Mouse (Mus musculus) kidney, embryonic 16.5 days (tissue): ENCODE measurements around the gene Hacd1. TPM values are rescaled to one million over a fixed set of nuclear protein-coding genes. Genes with fewer than 3 reads are reported as not detected.

Source experiments
- ATAC-seq: fragments of 200-750 bp; cut with Nextera tagmentation; 2 replicates; pipeline ENCODE4 v1.8.0; 2017; ENCODE audit warnings: moderate TSS enrichment; ENCODE audit not compliant: low FRiP score, low TSS enrichment
- H3K27ac ChIP-seq: fragments of 300-500 bp; sonication (generic); 2 replicates; pipeline ENCODE4 v1.5.1; 2014; ENCODE audit warnings: low read length
- H3K27me3 ChIP-seq: fragments of 300-500 bp; sonication (generic); 2 replicates; pipeline ENCODE4 v1.6.1; 2014; ENCODE audit warnings: low read length, control low read depth, mixed read lengths; ENCODE audit not compliant: insufficient read depth
- H3K36me3 ChIP-seq: fragments of 300-500 bp; sonication (generic); 2 replicates; pipeline ENCODE4 v1.6.1; 2014; ENCODE audit warnings: low read length, control low read depth, mixed read lengths; ENCODE audit not compliant: insufficient read depth
- H3K4me1 ChIP-seq: fragments of 300-500 bp; sonication (generic); 2 replicates; pipeline ENCODE4 v1.6.1; 2014; ENCODE audit warnings: low read length, control low read depth, mixed read lengths; ENCODE audit not compliant: insufficient read depth
- H3K4me2 ChIP-seq: fragments of 300-500 bp; sonication (generic); replicated peaks from 2 replicates; pipeline ENCODE4 v1.6.1; 2014; ENCODE audit warnings: low read depth, low read length
- H3K4me3 ChIP-seq: fragments of 300-500 bp; sonication (generic); 2 replicates; pipeline ENCODE4 v1.5.1; 2014; ENCODE audit warnings: mild to moderate bottlenecking, low read length
- H3K9ac ChIP-seq: fragments of 300-500 bp; sonication (generic); replicated peaks from 2 replicates; pipeline ENCODE4 v1.6.1; 2014; ENCODE audit warnings: low read length
- H3K9me3 ChIP-seq: fragments of 300-500 bp; sonication (generic); 2 replicates; pipeline ENCODE4 v1.6.1; 2016; ENCODE audit warnings: low read length, control low read depth
- WGBS: fragments of 180-500 bp; shearing (Covaris S2); extraction: QIAGEN DNeasy Blood & Tissue Kit; methylation state at CpG from one replicate; pipeline ENCODE4 v1.1.7; 2014; 5-methylcytosine and 5-hydroxymethylcytosine counted together
- polyA plus RNA-seq: library from polyadenylated mRNA; unstranded; fragments of >200 nt; fragmentation: Nextera tagmentation; extraction: Ambion mirVana; gene quantifications from 2 replicates; pipeline ENCODE4 v1.2.1, GENCODE M21; 2015

Gene Hacd1
- polyA plus RNA-seq, 1 experiment from 2014 or later = 61.4 TPM

DNA sequence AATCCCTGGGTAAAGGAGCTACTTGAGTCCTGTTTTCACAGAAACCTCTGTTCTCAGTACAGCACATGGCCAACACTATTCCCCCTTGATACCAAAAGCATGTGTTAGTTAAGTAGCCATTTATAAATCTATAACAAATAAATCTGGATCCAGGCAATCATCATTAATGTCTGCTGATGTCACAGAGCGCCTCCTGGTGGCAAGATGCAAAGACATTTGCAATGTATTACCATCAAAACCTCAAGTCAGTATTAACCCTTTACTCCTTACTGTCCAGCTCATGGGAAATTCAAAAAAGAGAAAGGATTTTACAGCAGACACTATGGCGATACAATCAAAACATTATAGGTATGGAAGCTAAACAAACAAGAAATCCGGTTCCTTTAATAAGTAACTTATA is 200.4 kb downstream of the Hacd1 start:
- no peaks in the 10 kb centered on the region for H3K27me3 ChIP-seq
- no peak overlapping the region for H3K9ac ChIP-seq
- H3K4me2 ChIP-seq = no peak overlapping the region
- no peaks in the 10 kb centered on the region for H3K9me3 ChIP-seq
- H3K36me3 ChIP-seq = no peaks in the 10 kb centered on the region
- H3K27ac ChIP-seq = no peak overlapping the region
- no peak overlapping the region for H3K4me3 ChIP-seq
- WGBS = 65% methylated on average over 3 of the region's 3 CpGs
- H3K4me1 ChIP-seq = no peaks in the 10 kb centered on the region
- ATAC-seq = no peak

DNA sequence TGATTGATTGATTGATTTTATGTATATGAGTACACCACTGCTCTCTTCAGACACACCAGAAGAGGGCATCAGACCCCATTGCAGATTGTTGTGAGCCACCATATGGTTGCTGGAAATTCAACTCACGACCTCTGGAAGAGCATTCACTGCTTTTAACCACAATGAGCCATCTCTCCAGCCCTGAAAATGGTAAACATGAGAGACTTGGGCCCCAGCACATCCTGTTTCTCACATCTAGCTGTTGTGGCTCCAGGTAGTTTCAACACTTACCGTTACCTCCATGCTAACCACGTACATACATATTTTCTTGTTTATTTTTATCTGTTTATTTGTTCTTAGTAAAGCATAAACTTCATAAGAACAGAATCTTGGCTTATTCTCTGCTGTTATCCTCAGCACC is 219.6 kb downstream of the Hacd1 start:
- no peak for ATAC-seq
- H3K9me3 ChIP-seq = no peaks in the 10 kb centered on the region

DNA sequence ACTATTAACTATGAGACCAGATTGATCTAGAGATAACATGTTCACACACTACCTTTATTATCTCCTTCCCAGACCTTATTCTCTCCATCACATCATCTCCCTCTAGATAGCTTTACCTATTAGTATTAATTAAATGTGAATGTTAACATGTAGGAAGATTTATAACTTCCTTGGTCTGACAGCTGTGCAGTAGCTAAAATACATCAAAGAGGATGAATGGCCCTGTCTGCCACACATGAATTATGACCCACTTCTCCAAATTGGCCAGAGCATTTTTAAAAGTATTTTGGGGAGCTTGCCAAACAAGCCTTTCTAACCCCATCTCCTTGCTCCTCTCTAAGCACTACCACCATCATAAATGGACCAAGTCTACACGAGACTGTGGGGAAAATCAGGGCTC is 220.9 kb downstream of the Hacd1 start:
- no peaks in the 10 kb centered on the region for H3K4me1 ChIP-seq
- ATAC-seq = peak; percentile 31; the same call in 1 of the 2 replicates

More for the DNA sequence above, 219.6 kb downstream of the Hacd1 start:
- Histone ChIP-seq H3K36me3 (no peaks in the 10 kb centered on the region), H3K27ac (no peak overlapping the region), H3K27me3 (no peaks in the 10 kb centered on the region), H3K4me3 (no peak overlapping the region), H3K4me1 (no peaks in the 10 kb centered on the region), H3K4me2 (no peak overlapping the region), H3K9ac (no peak overlapping the region)
- 83% methylated on average over 3 of the region's 3 CpGs for WGBS

DNA sequence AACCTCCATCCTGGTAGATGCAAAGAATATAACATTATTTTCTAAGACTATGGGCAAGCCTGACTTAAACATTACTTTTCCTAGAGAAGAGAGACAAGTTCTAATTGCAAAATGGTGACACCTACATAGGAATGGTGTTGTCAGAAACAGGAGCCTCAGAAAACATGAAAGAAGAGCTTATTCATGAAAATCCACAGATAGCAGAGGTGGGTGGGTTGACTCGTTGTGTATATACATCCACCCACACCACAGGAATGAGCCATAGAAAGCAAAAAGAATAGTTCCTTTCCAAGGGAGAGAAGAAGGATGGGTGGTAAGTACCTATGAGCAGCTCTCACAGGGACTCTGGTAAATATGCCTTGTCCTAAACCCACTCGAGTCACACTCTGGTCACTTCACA is 239.3 kb downstream of the Hacd1 start:
- Histone ChIP-seq H3K36me3 (no peaks in the 10 kb centered on the region), H3K9ac (no peak overlapping the region), H3K4me2 (no peak overlapping the region), H3K4me1 (no peaks in the 10 kb centered on the region), H3K4me3 (no peak overlapping the region), H3K27ac (no peak overlapping the region), H3K9me3 (no peaks in the 10 kb centered on the region), H3K27me3 (no peaks in the 10 kb centered on the region)
- WGBS = 75% methylated on average over 2 of the region's 2 CpGs
- no peak for ATAC-seq

More for the DNA sequence above, 220.9 kb downstream of the Hacd1 start:
- Histone ChIP-seq H3K9ac (no peak overlapping the region), H3K9me3 (no peaks in the 10 kb centered on the region), H3K27ac (no peak overlapping the region), H3K27me3 (no peaks in the 10 kb centered on the region), H3K4me2 (no peak overlapping the region), H3K4me3 (no peak overlapping the region), H3K36me3 (no peaks in the 10 kb centered on the region)
- 32% methylated on average over 1 of the region's 1 CpGs for WGBS

DNA sequence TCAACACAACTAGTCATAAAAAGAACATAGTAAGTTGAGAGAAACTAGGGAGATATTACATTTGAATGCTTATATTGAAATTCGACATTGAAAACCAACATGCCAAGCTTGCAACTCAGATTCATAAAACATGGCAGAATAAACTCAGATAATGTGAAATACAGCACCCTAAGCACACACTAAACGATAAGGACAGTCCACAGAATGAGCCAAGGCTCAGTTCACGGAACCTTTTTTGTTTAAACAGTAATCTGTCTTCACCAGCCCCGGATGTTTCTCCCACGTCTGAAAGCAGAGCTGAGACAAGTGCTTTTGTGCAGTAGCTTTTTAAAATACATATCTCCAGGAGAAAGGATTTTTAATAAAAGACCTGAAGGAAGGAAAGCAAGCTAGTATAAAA is 247.3 kb downstream of the Hacd1 start:
- Histone ChIP-seq H3K9me3 (no peaks in the 10 kb centered on the region), H3K4me2 (no peak overlapping the region), H3K4me1 (no peaks in the 10 kb centered on the region), H3K36me3 (no peaks in the 10 kb centered on the region), H3K27ac (no peak overlapping the region), H3K9ac (no peak overlapping the region), H3K27me3 (no peaks in the 10 kb centered on the region), H3K4me3 (no peak overlapping the region)
- 58% methylated on average over 5 of the region's 5 CpGs for WGBS
- ATAC-seq = no peak

DNA sequence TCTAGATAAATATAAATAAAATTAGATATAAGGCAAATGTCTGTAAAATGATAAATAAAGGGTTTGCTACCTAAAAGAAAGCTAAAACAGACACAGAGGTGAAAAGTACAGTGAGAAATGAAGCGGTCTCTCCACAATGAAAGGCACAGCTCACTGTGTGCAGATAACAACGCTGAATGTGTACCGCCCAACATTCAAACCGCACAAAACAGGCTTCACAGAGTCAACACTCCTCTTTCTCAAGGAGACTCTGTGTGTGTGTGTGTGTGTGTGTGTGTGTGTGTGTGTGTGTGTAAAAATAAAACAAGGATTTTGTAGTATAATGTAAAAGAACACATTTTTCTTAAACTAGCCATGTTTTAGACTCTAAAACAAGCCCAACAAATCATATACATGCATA is 247.9 kb downstream of the Hacd1 start:
- Histone ChIP-seq H3K4me3 (no peak overlapping the region), H3K9me3 (no peaks in the 10 kb centered on the region), H3K27ac (no peak overlapping the region), H3K9ac (no peak overlapping the region), H3K4me1 (no peaks in the 10 kb centered on the region), H3K4me2 (no peak overlapping the region), H3K36me3 (no peaks in the 10 kb centered on the region), H3K27me3 (no peaks in the 10 kb centered on the region)
- ATAC-seq = no peak
- 78% methylated on average over 4 of the region's 4 CpGs for WGBS

DNA sequence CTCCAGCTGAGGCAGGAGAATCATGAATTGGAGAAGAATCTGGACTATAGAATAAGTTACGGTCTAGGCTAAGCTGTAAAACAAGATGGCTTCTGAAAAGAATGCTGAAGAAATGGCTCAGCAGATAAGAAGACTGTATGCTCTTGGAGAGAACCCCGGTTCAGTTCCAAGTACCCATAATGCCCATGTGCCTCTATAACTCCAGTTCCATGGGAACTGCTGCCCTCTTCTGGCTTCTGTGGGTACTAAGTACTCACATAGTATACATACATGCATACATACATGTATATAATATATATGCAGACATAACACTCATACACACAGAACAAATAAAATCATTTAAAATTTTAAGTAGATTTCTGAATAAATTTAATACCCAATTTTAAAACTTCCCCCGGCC is 249.8 kb downstream of the Hacd1 start:
- 91% methylated on average over 3 of the region's 3 CpGs for WGBS
- no peak overlapping the region for H3K27ac ChIP-seq
- no peaks in the 10 kb centered on the region for H3K36me3 ChIP-seq

DNA sequence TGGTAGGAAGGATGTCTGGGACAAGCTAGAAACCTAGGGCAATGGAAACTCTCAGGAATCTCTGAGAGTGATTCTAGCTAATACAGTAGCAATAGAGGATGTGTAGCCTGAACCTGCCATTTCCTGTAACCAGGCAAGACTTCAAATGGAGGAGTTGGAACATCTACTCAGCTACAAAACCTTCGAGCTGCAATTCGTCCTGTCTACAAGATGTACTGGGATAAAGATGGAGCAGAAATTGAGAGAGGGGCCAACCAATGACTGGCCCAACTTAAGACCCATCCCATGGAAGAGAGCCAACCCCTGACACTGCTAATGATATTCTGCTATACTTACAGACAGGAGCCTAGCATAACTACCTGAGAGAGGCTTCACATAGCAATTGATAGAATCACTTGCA is 255.3 kb downstream of the Hacd1 start:
- no peaks in the 10 kb centered on the region for H3K4me1 ChIP-seq
- no peaks in the 10 kb centered on the region for H3K9me3 ChIP-seq
- no peak overlapping the region for H3K27ac ChIP-seq
- 89% methylated on average over 2 of the region's 2 CpGs for WGBS
- no peaks in the 10 kb centered on the region for H3K36me3 ChIP-seq
- no peak overlapping the region for H3K9ac ChIP-seq
- no peak overlapping the region for H3K4me3 ChIP-seq
- no peaks in the 10 kb centered on the region for H3K27me3 ChIP-seq
- no peak for ATAC-seq
- H3K4me2 ChIP-seq = no peak overlapping the region

More for the DNA sequence above, 249.8 kb downstream of the Hacd1 start:
- no peak for ATAC-seq
- no peaks in the 10 kb centered on the region for H3K4me1 ChIP-seq
- no peaks in the 10 kb centered on the region for H3K27me3 ChIP-seq
- no peaks in the 10 kb centered on the region for H3K9me3 ChIP-seq
- H3K9ac ChIP-seq = no peak overlapping the region
- no peak overlapping the region for H3K4me2 ChIP-seq
- no peak overlapping the region for H3K4me3 ChIP-seq

Other genes starting within 250 kb of the Hacd1 start
- gene Stam, start 18.0 kb upstream of the Hacd1 start, polyA plus RNA-seq = 66.4 and 73.6 TPM in 2 replicates
- 0.42 and 0.62 TPM in 2 replicates for gene Tmem236, start 118.4 kb upstream of the Hacd1 start, polyA plus RNA-seq
- gene Mrc1, start 173.3 kb upstream of the Hacd1 start, polyA plus RNA-seq = 4.7 and 5.0 TPM in 2 replicates